Mouse (Mus musculus): ENCODE data around the gene Scamp1.

- TF ChIP-seq CTCF (conservative IDR thresholded peaks at IDR 0.05; ENCODE audit: insufficient read depth, insufficient read length, low read depth, low read length) (no peak), POLR2A (IDR thresholded peaks at IDR 0.05; ENCODE audit: low read depth, low read length) (no peak)
Observed at GRCm38 (mm10) chr13:94321094-94321792, 35.6 kb upstream of the Scamp1 start.
